Mouse (Mus musculus): ENCODE measurements around the gene Babam2.

DNA sequence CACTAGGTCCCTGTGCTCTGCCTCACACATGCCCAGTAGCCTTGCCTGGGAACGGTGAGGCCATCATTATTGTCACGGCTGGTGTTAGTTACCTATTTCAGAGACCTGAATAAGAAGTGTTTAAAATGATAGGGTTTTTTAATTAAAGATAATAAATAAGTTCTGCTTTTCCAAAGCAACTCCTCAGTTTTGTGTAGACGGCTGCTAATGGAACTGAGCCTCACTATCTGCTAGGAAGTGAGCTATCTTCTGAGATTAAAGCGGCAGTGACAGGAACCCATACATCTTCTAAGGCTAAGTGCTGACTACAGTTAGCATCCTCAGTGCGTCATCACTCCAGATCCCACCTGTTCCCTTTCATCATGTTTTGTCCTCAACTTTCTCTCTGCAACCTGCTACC lies 284.6 kb downstream of the Babam2 start:
- TF ChIP-seq CTCF (IDR thresholded peaks at IDR 0.05; ENCODE audit: extremely low read depth, insufficient read depth, low read length) (no peak), POLR2A (IDR thresholded peaks at IDR 0.05; ENCODE audit: extremely low read depth, insufficient read depth, low read length) (no peak)
